Mouse (Mus musculus): ENCODE data around the gene Cmtm5.

Gene Cmtm5

DNA sequence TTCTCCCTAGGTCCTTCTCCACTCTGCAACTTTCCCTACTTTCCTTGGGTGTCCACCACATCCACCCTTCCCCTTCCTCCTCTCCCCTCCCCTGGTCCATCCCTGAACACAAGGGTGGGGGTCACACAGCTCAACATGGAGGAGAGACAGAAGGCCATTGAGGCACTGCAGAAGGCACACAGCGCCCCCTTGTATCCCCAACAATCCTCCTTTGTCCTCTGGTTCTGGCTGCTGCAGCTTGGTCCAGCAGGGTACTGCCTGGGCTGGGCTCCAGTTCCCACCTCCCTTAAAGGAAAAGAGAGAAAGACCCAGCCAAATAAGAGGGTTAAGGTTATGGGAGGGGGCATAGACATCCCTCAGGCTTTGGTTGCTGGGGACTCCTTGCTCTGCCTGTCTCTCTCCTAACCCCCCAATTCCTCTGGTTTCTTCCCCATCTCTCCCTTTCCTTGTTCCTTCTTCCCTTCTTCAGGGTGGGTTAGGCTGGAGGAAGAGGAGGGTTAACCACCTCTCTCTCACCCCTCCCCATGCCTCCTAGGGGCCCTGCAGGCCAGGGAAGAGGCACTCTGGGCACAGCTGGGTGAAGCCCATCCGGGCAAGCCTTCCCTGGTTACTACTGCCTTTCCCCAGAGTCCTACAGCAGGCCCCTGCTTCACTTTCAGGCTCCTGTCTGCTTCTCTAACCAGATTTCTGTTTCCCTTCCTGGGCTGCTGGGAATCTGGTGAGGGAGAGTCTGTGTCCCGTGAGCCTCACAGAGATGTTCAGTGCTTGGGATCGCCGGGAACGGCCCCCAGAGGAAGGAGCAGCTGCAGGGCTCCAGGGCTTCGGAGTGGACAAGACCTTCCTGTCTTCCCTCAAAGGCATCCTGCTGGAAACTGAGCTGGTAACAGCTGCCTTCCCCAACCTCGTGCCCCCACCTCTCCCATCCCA lies at the start of gene Cmtm5:
Cmtm5 (plus strand) TSS at position 358 of the 927 bp plus-strand sequence.
- Histone ChIP-seq H3K36me3 (ENCODE audit: insufficient read depth, low read length) (no peaks in the 10 kb centered on the region), H3K9me3 (ENCODE audit: low read length) (no peaks in the 10 kb centered on the region), H3K27me3 (ENCODE audit: insufficient read depth, low read length) (peaks cover 44% of the 10 kb centered on the region), H3K4me1 (replicated peaks; ENCODE audit: low read depth, low read length) (peaks cover 42% of the 10 kb centered on the region), H3K4me3 (replicated peaks; ENCODE audit: low read length) (peak within 1 kb of the TSS; percentile 76)
- TF ChIP-seq NANOG (IDR thresholded peaks at IDR 0.05; ENCODE audit: borderline replicate concordance, low read length), result no peak
- TF ChIP-seq POU5F1 (IDR thresholded peaks at IDR 0.05; ENCODE audit: borderline replicate concordance, low read length), result no peak
- no peak for TF ChIP-seq CTCF (conservative IDR thresholded peaks at IDR 0.05; ENCODE audit: low read length)

DNA sequence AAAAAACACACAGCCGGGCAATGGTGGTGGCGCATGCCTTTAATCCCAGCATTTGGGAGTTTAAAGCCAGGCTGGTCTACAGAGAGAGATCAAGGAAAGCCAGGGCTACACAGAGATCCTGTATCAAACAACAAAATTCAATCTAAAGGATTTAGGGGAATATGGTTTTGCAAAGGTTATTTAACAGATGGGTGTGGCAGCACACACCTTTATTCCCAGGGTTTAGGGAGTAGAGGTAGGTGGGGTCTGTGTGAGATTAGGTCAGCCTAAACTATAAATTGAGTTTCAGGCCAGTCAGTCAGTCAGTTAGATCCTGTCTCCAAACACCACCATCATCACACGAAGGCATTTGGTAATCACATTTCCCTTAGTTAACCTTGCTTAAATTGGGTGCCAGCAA lies 43.9 kb upstream of the Cmtm5 start, which contains the start of gene Pabpn1:
Pabpn1 (plus strand) TSS at position 301 of the 400 bp plus-strand sequence.
- peaks cover 27% of the 10 kb centered on the region for H3K36me3 ChIP-seq (ENCODE audit: insufficient read depth, low read length)
- no peaks in the 10 kb centered on the region for H3K9me3 ChIP-seq (ENCODE audit: low read length)
- peaks cover 43% of the 10 kb centered on the region for H3K4me1 ChIP-seq (replicated peaks; ENCODE audit: low read depth, low read length)
- peak within 1 kb of the TSS; percentile 79 for H3K4me3 ChIP-seq (replicated peaks; ENCODE audit: low read length)
- TF ChIP-seq POU5F1 (IDR thresholded peaks at IDR 0.05; ENCODE audit: borderline replicate concordance, low read length) (no peak), CTCF (conservative IDR thresholded peaks at IDR 0.05; ENCODE audit: low read length) (no peak), NANOG (IDR thresholded peaks at IDR 0.05; ENCODE audit: borderline replicate concordance, low read length) (no peak)
- H3K27me3 ChIP-seq (ENCODE audit: insufficient read depth, low read length), result no peaks in the 10 kb centered on the region

DNA sequence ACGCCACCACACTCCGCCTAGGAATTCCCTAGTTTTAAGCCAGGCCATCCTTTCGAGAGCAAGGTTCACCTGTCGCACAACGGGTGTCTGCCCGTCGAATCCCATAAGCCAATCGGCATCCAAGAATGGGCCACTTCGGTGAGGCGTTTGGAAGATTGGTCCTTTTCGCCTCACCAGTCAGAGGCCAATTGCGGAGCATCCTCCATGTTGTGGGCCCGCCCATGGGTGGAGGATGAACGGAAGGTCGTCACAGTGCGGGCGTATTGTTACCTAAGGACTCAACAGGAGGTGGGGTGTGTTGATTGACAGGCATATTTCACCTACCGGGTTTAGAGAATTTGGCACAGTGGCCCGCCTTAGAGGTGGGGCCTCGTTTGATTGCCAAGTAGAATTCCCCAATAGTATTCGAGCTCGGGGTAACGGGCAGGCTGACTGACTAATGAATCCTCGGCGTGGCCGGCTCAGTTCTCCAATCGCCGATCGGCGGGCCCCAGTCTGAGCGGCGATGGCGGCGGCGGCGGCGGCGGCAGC lies 42.3 kb upstream of the Cmtm5 start:
- H3K4me1 ChIP-seq (replicated peaks; ENCODE audit: low read depth, low read length), result peaks cover 58% of the 10 kb centered on the region
- H3K4me3 ChIP-seq (replicated peaks; ENCODE audit: low read length), result peak overlapping the region; percentile 95
- no peaks in the 10 kb centered on the region for H3K27me3 ChIP-seq (ENCODE audit: insufficient read depth, low read length)
- no peaks in the 10 kb centered on the region for H3K9me3 ChIP-seq (ENCODE audit: low read length)
- no peak for TF ChIP-seq CTCF (conservative IDR thresholded peaks at IDR 0.05; ENCODE audit: low read length)
- TF ChIP-seq NANOG (IDR thresholded peaks at IDR 0.05; ENCODE audit: borderline replicate concordance, low read length), result no peak
- no peak for TF ChIP-seq POU5F1 (IDR thresholded peaks at IDR 0.05; ENCODE audit: borderline replicate concordance, low read length)
- peaks cover 39% of the 10 kb centered on the region for H3K36me3 ChIP-seq (ENCODE audit: insufficient read depth, low read length)

DNA sequence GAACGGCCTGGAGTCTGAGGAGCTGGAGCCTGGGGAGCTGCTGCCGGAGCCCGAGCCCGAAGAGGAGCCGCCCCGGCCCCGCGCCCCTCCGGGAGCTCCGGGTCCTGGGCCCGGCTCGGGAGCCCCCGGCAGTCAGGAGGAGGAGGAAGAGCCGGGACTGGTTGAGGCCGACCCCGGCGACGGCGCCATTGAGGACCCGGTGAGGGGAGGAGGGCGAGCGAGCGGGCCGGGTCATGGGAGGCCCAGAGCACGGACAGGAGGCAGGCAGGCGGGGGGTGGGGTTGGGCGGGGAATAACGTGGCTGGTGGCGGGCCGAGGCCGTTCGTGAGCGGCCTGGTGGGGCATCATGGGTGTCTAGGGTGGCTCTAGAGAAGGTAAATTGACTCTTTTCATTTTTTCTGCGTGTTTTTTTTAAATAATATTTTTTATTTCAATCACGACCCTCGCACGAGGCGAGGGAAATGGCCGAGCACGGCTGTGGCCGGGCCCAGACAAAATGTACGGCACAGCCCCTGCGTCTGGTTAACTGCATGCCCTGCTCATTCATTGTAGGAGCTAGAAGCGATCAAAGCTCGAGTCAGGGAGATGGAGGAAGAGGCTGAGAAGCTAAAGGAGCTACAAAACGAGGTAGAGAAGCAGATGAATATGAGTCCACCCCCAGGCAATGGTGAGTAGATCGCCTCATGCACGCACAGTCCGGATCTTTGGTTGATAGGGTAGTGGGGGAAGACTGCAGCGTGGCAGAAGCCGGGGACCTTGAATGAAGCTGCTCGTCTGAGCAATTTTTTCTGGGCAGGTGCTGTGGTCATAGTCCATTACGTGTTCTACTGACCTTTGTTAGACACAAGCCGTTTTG lies 41.5 kb upstream of the Cmtm5 start:
- H3K27me3 ChIP-seq (ENCODE audit: insufficient read depth, low read length), result no peaks in the 10 kb centered on the region
- peak overlapping the region; percentile 95 for H3K4me3 ChIP-seq (replicated peaks; ENCODE audit: low read length)
- H3K9me3 ChIP-seq (ENCODE audit: low read length), result no peaks in the 10 kb centered on the region
- H3K4me1 ChIP-seq (replicated peaks; ENCODE audit: low read depth, low read length), result peaks cover 64% of the 10 kb centered on the region
- TF ChIP-seq NANOG (IDR thresholded peaks at IDR 0.05; ENCODE audit: borderline replicate concordance, low read length) (no peak), CTCF (conservative IDR thresholded peaks at IDR 0.05; ENCODE audit: low read length) (no peak), POU5F1 (IDR thresholded peaks at IDR 0.05; ENCODE audit: borderline replicate concordance, low read length) (no peak)
- H3K36me3 ChIP-seq (ENCODE audit: insufficient read depth, low read length), result peaks cover 46% of the 10 kb centered on the region

DNA sequence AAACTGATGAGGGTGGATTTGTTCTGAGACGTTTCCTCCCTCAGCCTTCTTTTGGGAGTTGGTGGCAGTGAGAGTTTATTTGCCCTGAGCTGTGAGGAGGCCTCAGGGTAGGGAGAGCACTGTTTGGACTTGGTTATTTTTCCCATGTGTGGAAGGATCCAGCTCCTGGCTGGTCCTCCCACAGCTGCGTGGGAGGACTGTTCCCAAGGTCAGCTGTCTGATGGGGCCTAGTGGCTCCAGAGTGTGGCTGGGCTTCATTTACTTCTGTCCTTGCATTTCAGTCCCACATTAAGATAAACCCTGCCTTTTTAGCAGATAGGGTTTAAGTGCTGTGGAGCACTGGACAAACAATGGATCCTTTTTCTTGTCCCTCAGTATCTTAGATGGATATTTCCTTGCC lies 38.6 kb upstream of the Cmtm5 start:
- Histone ChIP-seq H3K9me3 (ENCODE audit: low read length) (no peaks in the 10 kb centered on the region), H3K4me3 (replicated peaks; ENCODE audit: low read length) (0 out of 2 replicates have a peak overlapping the region, but pooled peaks have one; percentile 14), H3K36me3 (ENCODE audit: insufficient read depth, low read length) (peaks cover 46% of the 10 kb centered on the region), H3K27me3 (ENCODE audit: insufficient read depth, low read length) (no peaks in the 10 kb centered on the region), H3K4me1 (replicated peaks; ENCODE audit: low read depth, low read length) (peaks cover 63% of the 10 kb centered on the region)
- no peak for TF ChIP-seq CTCF (conservative IDR thresholded peaks at IDR 0.05; ENCODE audit: low read length)
- no peak for TF ChIP-seq NANOG (IDR thresholded peaks at IDR 0.05; ENCODE audit: borderline replicate concordance, low read length)
- no peak for TF ChIP-seq POU5F1 (IDR thresholded peaks at IDR 0.05; ENCODE audit: borderline replicate concordance, low read length)

DNA sequence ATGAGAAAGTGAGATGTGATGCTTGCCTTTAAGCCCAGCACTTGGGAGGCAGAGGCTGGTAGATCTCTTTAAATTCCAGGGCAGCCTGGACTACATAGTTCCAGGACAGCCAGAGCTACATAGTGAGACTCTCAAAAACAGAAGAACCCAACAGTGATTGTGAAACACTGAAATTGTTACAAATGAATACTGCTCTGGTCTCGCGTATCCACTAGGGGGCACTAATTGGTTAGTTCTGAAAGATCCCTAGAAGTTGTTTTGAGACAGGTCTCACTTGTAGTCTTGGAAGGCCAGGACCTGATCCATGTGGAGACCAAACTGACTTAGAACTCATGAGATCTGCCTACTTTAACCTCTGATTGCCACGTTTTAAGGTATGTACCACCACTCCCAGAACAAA lies 35.7 kb upstream of the Cmtm5 start:
- Histone ChIP-seq H3K36me3 (ENCODE audit: insufficient read depth, low read length) (peaks cover 40% of the 10 kb centered on the region), H3K27me3 (ENCODE audit: insufficient read depth, low read length) (no peaks in the 10 kb centered on the region), H3K4me1 (replicated peaks; ENCODE audit: low read depth, low read length) (peaks cover 47% of the 10 kb centered on the region), H3K9me3 (ENCODE audit: low read length) (no peaks in the 10 kb centered on the region), H3K4me3 (replicated peaks; ENCODE audit: low read length) (no peak overlapping the region)
- TF ChIP-seq POU5F1 (IDR thresholded peaks at IDR 0.05; ENCODE audit: borderline replicate concordance, low read length) (no peak), NANOG (IDR thresholded peaks at IDR 0.05; ENCODE audit: borderline replicate concordance, low read length) (no peak), CTCF (conservative IDR thresholded peaks at IDR 0.05; ENCODE audit: low read length) (peak; percentile 55)

DNA sequence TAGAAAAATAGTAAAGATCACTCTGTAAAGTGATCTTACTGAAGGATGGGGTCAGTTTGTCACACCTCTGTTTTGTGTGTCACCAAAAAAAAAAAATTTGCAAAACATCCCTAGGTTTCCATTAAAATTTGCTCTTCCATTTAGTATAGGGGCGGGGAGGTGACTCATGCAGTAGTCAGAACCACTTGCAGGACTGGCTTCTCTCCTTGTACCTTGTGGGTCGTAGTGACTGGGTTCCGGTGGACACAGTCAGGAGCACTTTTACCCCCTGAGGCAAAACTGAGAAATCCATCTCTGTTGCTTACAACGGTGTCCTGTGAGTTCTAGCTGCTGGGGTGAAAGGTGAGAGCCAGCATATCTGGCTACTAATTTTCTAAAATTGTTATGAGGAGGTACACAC lies 32.4 kb upstream of the Cmtm5 start:
- Histone ChIP-seq H3K36me3 (ENCODE audit: insufficient read depth, low read length) (peaks cover 13% of the 10 kb centered on the region), H3K4me1 (replicated peaks; ENCODE audit: low read depth, low read length) (peaks cover 34% of the 10 kb centered on the region), H3K27me3 (ENCODE audit: insufficient read depth, low read length) (peaks cover 9% of the 10 kb centered on the region), H3K4me3 (replicated peaks; ENCODE audit: low read length) (no peak overlapping the region), H3K9me3 (ENCODE audit: low read length) (no peaks in the 10 kb centered on the region)
- TF ChIP-seq NANOG (IDR thresholded peaks at IDR 0.05; ENCODE audit: borderline replicate concordance, low read length) (no peak), POU5F1 (IDR thresholded peaks at IDR 0.05; ENCODE audit: borderline replicate concordance, low read length) (no peak), CTCF (conservative IDR thresholded peaks at IDR 0.05; ENCODE audit: low read length) (no peak)

DNA sequence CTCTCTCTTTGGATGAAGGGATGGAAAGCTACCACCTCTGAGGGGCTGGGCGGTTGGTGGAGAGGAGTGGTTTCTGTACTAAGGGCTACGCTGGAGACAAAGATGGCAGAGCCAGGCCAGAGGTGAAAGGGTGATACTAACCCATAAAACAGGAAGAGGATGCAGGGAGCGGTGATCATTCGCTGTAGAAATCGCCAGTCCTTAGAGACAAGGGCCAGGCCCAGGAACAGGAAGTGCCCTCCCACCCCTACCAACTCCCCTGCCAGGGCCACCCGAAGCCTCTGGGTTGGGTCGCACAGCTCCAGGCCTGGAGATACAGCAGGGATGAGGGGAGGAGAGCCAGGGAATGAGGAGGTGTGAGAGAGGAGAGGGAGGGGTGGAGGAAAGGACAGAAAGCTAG lies 27.4 kb upstream of the Cmtm5 start:
- no peaks in the 10 kb centered on the region for H3K9me3 ChIP-seq (ENCODE audit: low read length)
- peaks cover 38% of the 10 kb centered on the region for H3K4me1 ChIP-seq (replicated peaks; ENCODE audit: low read depth, low read length)

More for the DNA sequence above, 27.4 kb upstream of the Cmtm5 start:
- Histone ChIP-seq H3K27me3 (ENCODE audit: insufficient read depth, low read length) (peaks cover 55% of the 10 kb centered on the region), H3K36me3 (ENCODE audit: insufficient read depth, low read length) (peaks cover 6% of the 10 kb centered on the region; the same call in 1 of the 2 replicates), H3K4me3 (replicated peaks; ENCODE audit: low read length) (no peak overlapping the region)
- TF ChIP-seq POU5F1 (IDR thresholded peaks at IDR 0.05; ENCODE audit: borderline replicate concordance, low read length) (no peak), NANOG (IDR thresholded peaks at IDR 0.05; ENCODE audit: borderline replicate concordance, low read length) (no peak), CTCF (conservative IDR thresholded peaks at IDR 0.05; ENCODE audit: low read length) (no peak)
